Mouse (Mus musculus): Measurements from ENCODE around the gene Slc16a14.

The Slc16a14 gene

GRCm38 (mm10) chr1:84866706-84867230 is 68.2 kb downstream of the Slc16a14 start:
- no peak for DNase-seq (ENCODE audit: extremely low read depth, low read depth)

DNA sequence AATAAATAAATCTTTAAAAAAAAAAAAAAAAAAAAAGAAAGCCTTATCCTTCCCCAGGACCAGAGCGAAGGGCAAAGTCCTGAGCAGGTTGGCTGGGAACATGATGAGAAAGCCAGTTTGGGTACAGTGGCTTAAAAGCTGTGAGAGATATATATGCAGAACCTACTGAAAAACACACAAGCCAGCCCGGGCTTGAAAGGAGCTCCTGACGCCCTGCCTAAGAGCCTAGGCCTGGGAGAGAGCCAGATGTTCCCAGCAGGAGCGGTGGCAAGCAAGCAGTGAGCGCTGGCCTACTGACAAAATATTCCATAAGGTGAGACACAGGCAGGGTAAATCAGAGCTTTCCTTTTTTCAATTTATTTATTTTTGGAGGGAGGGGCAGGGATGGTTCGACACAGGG is 68.7 kb downstream of the Slc16a14 start:
- no peak for DNase-seq (ENCODE audit: extremely low read depth, low read depth)

DNA sequence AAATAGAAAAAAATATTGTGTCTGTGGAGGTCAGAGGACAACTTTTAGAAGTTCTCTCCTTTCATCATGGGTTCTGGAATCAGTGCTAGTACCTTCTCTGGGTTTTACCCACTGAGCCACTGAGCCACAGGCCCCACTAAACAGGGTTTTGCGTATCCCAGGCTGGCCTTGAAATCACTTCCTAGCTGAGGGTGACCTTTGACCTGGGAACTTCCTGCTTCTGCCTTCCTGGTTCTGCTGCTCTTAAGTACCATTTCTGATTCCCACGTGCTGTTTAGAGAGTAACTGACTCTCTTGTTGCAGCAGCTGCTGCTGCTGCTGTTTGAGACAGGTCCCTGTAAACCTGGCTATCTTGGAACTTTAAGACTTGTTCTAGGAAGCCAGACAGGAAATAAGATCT is 70.3 kb downstream of the Slc16a14 start:
- DNase-seq (ENCODE audit: extremely low read depth, low read depth): no peak

DNA sequence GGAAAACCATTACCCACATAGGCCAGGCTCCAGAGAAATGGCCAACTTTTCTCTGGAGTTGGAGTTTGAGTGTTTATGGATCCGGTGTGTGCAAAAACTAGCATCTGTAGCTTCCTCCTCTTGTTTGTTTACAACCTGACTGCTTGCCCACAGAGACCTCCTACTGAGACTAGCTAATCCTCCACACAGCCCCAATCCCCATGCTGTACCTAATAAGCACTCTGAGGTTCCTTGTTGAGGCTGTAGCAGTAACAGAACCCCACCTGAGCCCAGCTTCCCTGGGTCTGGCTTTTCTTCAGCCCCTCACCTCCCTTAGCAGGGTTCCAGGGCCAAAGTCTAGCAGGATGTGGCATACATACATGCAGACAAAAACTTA is 73.7 kb downstream of the Slc16a14 start:
- no peak for DNase-seq (ENCODE audit: extremely low read depth, low read depth)

- DNase-seq (ENCODE audit: extremely low read depth, low read depth): no peak
These were observed 74.3 kb downstream of the Slc16a14 start for GRCm38 (mm10) chr1:84860360-84861254.

DNA sequence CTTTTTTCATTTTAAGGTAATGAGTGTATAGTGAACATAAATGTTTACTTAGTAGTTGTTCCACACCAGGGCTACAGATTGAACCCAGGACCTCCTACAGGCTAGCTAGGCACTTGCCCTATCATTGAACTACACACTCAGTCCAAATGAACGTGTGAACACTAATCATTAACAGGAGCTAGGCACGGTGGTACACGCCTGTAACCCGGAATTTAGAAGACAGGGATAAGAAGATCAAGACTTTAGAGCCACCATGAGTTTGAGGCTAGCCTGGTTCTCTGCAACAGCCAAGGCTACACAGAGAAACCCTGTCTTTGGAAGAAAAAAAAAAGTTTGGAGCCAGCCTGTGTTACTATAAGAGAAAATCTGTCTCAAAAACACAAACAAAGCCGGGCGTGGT is 75.3 kb downstream of the Slc16a14 start:
- DNase-seq (ENCODE audit: extremely low read depth, low read depth): no peak
